Mouse (Mus musculus) testis, adult 2 months (tissue): ENCODE measurements around the gene Bhmt2. TPM values are rescaled to one million over a fixed set of nuclear protein-coding genes. Genes with fewer than 3 reads are reported as not detected.

Source experiments
- H3K27ac ChIP-seq: fragments of 200-500 bp; 2 replicates; pipeline ENCODE4 v1.5.1; 2012; ENCODE audit warnings: low read depth, low read length; ENCODE audit not compliant: control insufficient read depth, insufficient read depth
- H3K27me3 ChIP-seq: fragments of 200-500 bp; 2 replicates; pipeline ENCODE4 v1.6.1; 2012; ENCODE audit warnings: mild to moderate bottlenecking, low read length, moderate library complexity; ENCODE audit not compliant: control insufficient read depth, insufficient read depth
- H3K36me3 ChIP-seq: fragments of 200-500 bp; 2 replicates; pipeline ENCODE4 v1.6.1; 2012; ENCODE audit warnings: mild to moderate bottlenecking, low read length; ENCODE audit not compliant: control insufficient read depth, insufficient read depth
- H3K4me1 ChIP-seq: fragments of 200-500 bp; 2 replicates; pipeline ENCODE4 v1.6.1; 2012; ENCODE audit warnings: low read length; ENCODE audit not compliant: control insufficient read depth, insufficient read depth
- H3K4me3 ChIP-seq: fragments of 200-500 bp; 2 replicates; pipeline ENCODE4 v1.5.1; 2012; ENCODE audit warnings: low read depth, mild to moderate bottlenecking, low read length, moderate library complexity, mixed read lengths; ENCODE audit not compliant: control insufficient read depth
- CTCF ChIP-seq: fragments of 200-500 bp; IDR thresholded peaks from 2 replicates; pipeline ENCODE4 v1.5.1; 2012; ENCODE audit warnings: low read depth, mild to moderate bottlenecking, inconsistent platforms, low read length, moderate library complexity; ENCODE audit not compliant: control insufficient read depth, insufficient read depth, insufficient replicate concordance
- POLR2A ChIP-seq: fragments of 200-500 bp; IDR thresholded peaks from 2 replicates; pipeline ENCODE4 v1.6.1; 2012; ENCODE audit warnings: low read depth, mild to moderate bottlenecking, inconsistent platforms, low read length, moderate library complexity; ENCODE audit not compliant: control insufficient read depth
- polyA plus RNA-seq: library from polyadenylated mRNA; depleted of rRNA; stranded (reverse); fragments of >200 nt; gene quantifications from 2 replicates; pipeline ENCODE4 v1.2.3, GENCODE M21; 2012; rRNA removed

Bhmt2 gene
- polyA plus RNA-seq, result 1.4 and 1.7 TPM in 2 replicates

DNA sequence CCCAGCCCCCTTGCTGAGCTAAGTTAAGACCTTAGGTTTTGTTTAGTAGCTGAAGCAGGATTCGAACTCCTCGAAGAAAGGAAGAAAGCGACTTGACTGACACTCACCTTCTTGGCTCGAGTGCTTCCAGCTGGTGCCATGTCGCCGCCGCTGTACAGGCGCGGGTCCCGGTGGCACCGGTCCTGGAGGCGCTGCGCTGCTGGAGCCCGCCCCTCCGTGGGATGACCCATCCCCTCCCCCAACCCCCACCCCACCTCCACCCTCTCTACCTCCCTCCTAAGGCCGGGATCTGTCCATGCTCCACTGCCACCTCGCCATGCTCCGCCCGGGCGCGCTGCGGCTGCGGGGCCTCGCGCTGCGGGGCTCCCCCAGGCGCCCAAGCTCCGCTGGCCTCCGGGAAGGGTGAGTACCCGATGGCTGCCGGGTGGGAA, at the start of gene Bhmt2, which contains the start of gene Dmgdh:
Bhmt2 (minus strand) TSS at position 172 of the 431 bp plus-strand sequence.
Dmgdh (plus strand) TSS at position 303 of the 431 bp plus-strand sequence.
- H3K27me3 ChIP-seq, result no peaks in the 10 kb centered on the region
- H3K27ac ChIP-seq, result no peak within 1 kb of the TSS
- H3K36me3 ChIP-seq, result no peaks in the 10 kb centered on the region
- TF ChIP-seq CTCF, result no peak
- TF ChIP-seq POLR2A, result no peak
- H3K4me3 ChIP-seq, result peak within 1 kb of the TSS; percentile 44
- peaks cover 6% of the 10 kb centered on the region; the same call in 1 of the 2 replicates for H3K4me1 ChIP-seq

DNA sequence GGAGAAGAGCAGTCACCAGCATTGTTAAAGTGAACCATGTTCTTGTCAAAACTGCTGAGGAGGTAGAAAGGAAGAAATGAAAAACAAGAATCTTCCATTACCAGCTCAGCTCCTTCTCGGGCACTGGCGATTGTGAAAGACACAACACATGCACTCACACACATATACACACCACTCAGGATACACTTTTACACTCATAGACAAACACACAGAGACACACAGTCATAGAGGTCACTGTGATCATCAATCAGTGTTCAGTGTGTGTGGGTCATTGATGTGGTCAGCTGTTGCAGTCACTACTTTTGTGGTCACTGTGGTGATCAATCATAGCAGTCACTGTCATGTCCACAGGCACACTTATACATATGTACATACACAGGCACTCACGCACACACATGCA, 49.4 kb upstream of the Bhmt2 start:
- no peak overlapping the region for H3K27ac ChIP-seq
- no peaks in the 10 kb centered on the region for H3K4me1 ChIP-seq
- H3K36me3 ChIP-seq, result no peaks in the 10 kb centered on the region
- no peak overlapping the region for H3K4me3 ChIP-seq
- H3K27me3 ChIP-seq, result no peaks in the 10 kb centered on the region
- TF ChIP-seq POLR2A (no peak), CTCF (no peak)

DNA sequence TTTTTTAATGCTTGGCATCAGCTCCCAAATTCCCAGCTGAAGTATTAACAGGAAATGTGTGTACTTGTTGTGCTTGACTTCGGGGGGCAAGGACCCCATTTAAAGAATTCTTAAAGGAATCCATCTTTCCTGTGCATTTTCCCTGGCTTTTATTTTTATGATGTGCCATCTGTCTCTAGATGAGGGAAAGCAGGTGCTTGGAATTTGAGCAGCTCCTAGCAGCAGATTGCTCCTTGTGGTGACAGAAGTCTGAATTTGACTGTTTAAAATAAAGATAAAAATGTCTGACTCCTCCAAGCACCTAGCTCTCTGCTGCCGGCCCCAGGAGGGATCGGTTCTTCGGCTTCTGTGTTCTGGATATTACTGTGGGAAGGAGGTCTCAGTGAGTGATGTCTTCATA, 47.8 kb upstream of the Bhmt2 start:
- no peak for TF ChIP-seq CTCF
- no peak for TF ChIP-seq POLR2A
- Histone ChIP-seq H3K4me3 (no peak overlapping the region), H3K4me1 (no peaks in the 10 kb centered on the region), H3K27ac (no peak overlapping the region), H3K27me3 (no peaks in the 10 kb centered on the region), H3K36me3 (no peaks in the 10 kb centered on the region)

DNA sequence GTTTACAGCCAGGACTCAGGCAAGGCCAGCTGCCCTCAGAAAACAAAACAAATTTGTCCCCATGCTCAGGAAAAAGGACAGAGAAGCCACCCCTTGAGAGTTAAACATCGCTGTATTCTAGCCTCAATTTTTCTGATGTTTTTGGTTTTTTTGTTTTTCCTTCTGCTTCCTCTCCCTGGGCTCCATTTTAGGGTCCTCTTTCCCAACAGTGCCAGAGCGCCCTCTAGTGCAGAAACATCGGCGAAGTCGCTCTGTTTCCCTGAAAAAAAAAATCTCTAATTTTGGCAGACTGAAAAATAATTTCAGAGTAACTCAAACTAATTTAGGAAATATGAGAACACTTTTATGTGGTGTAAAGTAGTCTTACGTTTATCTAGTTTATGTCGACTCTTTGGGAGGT, 44.8 kb upstream of the Bhmt2 start:
- Histone ChIP-seq H3K27ac (no peak overlapping the region), H3K36me3 (no peaks in the 10 kb centered on the region), H3K27me3 (no peaks in the 10 kb centered on the region), H3K4me1 (no peaks in the 10 kb centered on the region), H3K4me3 (no peak overlapping the region)
- TF ChIP-seq POLR2A, result no peak
- peak; percentile 43; the same call in 1 of the 2 replicates for TF ChIP-seq CTCF

DNA sequence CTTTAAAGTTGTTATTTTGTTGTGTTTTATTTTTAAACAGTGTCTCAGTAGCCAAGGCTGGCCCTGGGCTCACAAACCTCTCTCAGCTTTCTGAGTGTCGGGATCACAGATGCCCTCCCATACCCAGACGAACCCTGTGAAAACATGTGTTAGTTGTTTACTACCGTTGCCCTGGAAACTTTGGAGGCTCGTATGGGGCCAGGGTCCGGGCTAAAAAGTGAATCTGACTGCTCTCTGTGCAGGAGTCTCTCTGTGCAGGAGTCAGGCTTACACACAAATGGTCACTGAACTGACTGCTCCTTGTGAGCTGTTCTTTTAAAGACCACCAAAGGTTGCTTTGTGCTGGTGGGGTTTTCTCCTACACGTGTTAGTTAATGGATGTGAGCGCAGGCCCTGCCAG, 43.0 kb upstream of the Bhmt2 start:
- Histone ChIP-seq H3K27ac (no peak overlapping the region), H3K4me3 (no peak overlapping the region), H3K27me3 (no peaks in the 10 kb centered on the region), H3K36me3 (no peaks in the 10 kb centered on the region), H3K4me1 (no peaks in the 10 kb centered on the region)
- TF ChIP-seq POLR2A, result no peak
- TF ChIP-seq CTCF, result no peak

DNA sequence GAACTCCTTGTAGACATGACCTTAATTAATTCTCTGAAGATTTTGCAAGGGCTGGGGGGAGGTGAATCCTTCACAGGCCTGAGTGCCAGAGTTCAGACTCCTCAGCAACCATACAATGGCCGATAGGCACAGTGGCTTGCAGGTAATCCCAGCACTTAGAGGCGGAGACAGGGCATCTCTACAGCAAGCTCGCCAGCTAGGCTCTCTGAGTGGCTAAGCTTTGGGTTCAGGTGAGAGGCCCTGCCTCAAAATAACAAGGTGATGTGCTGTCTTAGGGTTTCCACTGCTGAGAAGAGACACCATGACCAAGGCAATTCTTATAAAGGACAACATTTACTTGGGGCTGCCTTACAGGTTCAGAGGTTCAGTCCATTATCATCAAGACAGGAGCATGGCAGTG, 39.7 kb upstream of the Bhmt2 start:
- H3K36me3 ChIP-seq, result no peaks in the 10 kb centered on the region
- H3K27ac ChIP-seq, result no peak overlapping the region
- no peak overlapping the region for H3K4me3 ChIP-seq
- TF ChIP-seq CTCF (no peak), POLR2A (no peak)
- H3K27me3 ChIP-seq, result no peaks in the 10 kb centered on the region
- no peaks in the 10 kb centered on the region for H3K4me1 ChIP-seq

DNA sequence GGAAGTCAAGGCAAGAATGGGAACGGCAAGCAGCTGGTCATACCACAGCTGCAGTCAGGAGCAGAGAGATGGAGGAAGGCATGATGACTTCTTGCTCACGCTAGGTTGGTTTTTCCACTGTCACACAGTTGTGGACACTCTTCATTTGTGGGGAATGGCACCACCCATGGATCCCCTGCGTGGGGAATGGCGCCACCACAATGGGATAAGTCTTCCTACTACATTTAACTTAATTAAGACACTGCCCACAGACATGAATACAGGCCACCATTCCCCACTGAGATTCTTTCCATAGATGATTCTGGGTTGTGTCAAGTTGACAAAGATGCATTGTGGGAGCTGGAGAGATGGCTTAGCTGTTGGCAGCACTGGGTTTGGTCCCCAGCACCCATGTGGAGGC, 38.3 kb upstream of the Bhmt2 start:
- Histone ChIP-seq H3K4me1 (no peaks in the 10 kb centered on the region), H3K36me3 (no peaks in the 10 kb centered on the region), H3K4me3 (no peak overlapping the region), H3K27ac (no peak overlapping the region), H3K27me3 (no peaks in the 10 kb centered on the region)
- TF ChIP-seq POLR2A (no peak), CTCF (no peak)

DNA sequence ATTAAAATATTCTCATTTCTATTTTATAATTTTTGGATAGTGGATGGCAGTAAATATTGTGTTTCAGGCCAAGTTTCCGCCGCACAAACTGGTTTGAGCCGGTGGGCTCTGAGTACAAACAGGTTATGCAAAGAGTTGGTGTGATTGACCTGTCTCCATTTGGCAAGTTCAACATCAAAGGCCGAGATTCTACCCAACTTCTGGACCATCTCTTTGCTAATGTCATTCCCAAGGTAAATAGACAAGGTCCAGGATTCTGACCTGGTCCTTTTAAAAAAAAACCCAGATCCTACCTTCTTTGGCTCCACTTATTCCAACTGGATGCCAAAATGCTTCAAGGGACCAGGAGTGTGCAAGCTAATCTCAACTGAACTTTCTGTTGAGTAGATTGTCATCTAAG, 37.1 kb upstream of the Bhmt2 start:
- Histone ChIP-seq H3K4me3 (no peak overlapping the region), H3K27ac (no peak overlapping the region), H3K4me1 (no peaks in the 10 kb centered on the region), H3K27me3 (no peaks in the 10 kb centered on the region), H3K36me3 (no peaks in the 10 kb centered on the region)
- TF ChIP-seq POLR2A, result no peak
- TF ChIP-seq CTCF, result no peak
